Mouse (Mus musculus): Measurements from ENCODE around the gene Nfatc2ip.

GRCm38 (mm10) chr7:126427323-126427860, 30.9 kb upstream of the Nfatc2ip start:
- TF ChIP-seq CTCF (IDR thresholded peaks at IDR 0.05; ENCODE audit: borderline replicate concordance, control insufficient read depth, extremely low read depth, insufficient read depth, low read length, poor library complexity), result no peak
- no peak for TF ChIP-seq POLR2A (IDR thresholded peaks at IDR 0.05; ENCODE audit: control insufficient read depth, extremely low read depth, insufficient read depth, low read length, poor library complexity)

Data from thymus, adult 2 months (tissue).